Mouse (Mus musculus) adrenal gland, adult (tissue): ENCODE data around the gene Gnptg.
A peak's percentile ranks its signal among the peaks of the same experiment; 100 is the strongest.
"Not testable (repeated sequence)": the region's sequence is repeated elsewhere in the genome, so short reads cannot be mapped to it uniquely, and the experiment has no call there.

ENCODE experiments used
- DNase-seq, 2 experiments: peaks; one replicate each; pipeline ENCODE4 v3.0.0; 2022 to 2023; ENCODE audit warnings: low spot score in 1 of 2; ENCODE audit not compliant: inconsistent age in 2 of 2

Gnptg gene

DNA sequence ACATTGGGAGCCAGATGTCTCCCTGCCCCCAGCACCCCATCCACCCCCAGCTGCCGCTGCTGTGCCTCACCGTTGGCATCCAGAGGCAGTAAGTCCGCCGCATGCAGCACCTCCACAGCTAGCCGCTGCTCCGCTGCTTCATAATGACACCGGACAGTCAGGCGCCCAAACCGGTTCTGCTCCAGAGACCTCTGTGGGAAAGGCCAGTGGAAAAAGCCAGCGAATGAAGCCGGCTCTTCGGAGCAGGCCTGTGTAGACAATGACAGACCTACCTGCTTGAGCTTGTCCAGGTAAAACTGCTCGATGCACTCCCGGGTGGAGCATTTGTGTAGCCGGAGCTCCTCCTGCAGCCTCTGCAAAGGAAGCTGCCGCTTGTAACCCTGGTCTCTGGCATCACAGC lies 4.3 kb upstream of the Gnptg start:
- DNase-seq = no peak

DNA sequence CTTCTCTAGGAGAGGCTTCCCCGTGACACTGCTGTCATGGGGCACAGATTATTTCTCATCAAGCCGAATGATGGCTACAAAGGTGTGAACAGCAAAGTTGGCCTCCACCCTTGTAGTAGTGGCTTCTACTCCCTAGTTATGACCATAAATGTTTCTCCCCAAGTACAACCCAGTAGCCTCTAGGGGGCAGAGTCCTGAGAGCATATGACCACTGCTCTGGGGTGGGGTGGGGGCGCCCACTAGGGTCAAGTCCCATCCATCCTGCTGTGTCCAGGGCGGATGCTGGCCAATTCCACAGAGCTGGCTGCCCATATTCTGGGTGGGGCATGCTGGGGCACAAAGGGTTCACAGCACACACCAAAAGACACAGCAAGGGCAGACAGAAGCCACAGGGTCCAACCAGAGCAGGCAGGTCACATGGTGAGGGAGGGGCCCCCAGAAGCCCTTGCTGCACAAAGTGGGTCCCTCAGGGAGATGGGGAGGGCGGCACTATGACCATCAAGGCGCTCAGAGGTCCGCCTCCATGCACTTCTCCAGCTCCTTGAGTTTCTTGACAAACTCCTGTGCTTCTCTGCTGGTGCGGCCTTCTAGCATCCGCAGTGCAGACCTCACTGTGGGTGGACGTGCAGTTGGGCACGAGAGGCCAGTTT lies 3.3 kb upstream of the Gnptg start:
- DNase-seq = no peak

DNA sequence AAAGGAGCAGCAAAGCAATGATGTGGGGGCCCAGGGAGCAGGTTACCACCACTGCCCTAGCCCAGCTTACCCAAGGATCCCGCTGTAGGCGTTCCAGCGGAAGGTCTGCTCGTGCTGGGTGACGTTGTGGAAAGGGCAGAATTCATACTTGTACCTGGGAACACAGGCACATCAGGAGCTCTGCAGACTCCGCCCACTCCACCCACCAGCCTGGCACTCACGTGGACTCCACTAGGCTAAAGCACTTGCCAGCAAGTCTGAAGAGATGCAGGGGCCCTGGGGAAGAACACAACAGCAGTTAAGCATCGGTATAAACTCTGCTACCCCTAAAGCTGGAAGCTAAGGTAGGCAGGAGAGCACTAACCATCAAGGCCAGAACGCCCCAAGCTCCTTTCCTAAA lies 4.3 kb downstream of the Gnptg start:
- no peak for DNase-seq

DNA sequence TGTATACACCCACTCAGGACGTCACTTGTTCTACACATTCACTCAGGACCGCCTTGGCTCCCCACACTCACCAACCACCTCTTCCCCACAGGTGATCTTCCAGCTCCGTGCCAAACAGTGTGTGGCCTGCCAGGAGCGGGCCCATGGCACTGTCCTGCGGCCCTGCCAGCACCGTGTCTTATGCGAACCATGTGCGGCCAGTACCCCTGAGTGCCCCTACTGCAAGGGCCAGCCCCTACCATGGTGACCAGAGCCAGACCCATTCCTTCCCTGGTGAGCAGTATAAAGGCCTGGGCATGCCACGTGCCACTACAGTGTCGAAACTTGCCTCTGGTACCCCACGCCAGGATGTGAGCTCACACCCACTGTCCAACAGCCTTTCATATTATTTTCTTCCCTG lies 8.3 kb downstream of the Gnptg start:
- DNase-seq = not testable (repeated sequence)

DNA sequence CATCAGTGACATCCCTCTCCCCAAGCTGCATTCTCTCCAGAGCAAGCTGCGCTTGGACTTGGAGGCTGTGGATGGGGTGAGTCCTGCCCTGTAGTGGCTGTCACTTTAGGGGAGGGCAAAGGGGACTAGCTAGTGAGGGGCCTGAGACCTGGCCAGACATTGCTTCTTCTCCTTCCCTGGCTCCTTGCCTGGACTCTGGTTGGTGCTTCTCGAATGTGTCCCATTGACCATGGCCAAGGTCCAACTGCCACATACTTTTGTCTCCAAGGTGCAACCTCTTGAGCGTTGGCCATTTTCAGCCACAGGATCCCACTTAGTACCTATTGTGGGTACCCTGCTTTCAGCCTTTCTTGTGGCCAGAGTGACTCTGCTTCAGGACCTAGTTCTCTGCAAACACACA lies 9.2 kb downstream of the Gnptg start:
- no peak for DNase-seq

DNA sequence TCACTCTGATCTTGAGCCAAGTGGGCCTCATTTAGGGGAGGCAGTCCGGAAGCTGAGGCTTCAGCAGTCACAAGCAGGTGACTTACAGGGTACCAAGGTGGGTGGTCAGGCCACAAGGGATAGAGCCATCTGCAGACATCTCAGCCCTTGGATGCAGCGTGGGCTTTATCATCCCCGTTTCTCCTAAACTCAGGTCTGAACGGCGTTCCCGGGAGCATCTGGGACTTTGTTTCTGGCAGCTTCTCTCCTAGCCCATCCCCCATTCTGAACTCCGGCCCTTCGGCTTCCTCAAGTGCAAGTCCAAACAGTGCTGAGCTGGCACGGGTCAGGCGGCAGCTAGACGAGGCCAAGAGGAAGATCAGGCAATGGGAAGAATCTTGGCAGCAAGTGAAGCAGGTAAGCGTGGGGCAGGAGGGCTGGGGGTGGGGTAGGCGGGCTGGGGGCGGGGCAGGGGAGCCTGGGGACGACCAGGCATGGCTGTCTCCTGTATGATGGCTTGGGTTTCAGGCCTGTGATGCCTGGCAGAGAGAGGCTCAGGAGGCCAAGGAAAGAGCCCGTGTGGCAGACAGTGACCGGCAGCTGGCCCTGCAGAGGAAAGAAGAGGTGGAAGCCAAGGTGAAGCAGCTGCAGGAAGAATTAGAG lies 9.8 kb downstream of the Gnptg start:
- not testable (repeated sequence) for DNase-seq

DNA sequence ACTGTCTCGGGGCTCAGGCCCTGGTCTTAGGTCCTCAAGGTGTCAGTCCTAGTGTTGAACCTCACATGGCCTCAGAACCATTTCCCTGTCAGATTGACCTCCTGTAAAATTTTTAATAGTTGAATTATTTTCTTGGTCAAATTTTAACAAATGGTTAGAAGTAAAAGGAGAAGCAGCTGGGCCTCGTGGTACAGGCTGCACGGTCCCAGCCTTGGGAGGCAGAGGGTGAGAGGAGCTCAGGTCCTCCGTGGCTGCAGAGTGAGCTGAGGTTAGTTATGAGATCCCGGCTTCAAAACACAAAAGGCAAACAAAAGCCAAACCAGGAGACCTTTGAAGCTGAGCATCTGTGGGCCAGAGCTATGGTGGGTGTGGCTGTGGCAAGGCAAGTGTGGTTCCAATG lies 11.9 kb downstream of the Gnptg start:
- DNase-seq = no peak

DNA sequence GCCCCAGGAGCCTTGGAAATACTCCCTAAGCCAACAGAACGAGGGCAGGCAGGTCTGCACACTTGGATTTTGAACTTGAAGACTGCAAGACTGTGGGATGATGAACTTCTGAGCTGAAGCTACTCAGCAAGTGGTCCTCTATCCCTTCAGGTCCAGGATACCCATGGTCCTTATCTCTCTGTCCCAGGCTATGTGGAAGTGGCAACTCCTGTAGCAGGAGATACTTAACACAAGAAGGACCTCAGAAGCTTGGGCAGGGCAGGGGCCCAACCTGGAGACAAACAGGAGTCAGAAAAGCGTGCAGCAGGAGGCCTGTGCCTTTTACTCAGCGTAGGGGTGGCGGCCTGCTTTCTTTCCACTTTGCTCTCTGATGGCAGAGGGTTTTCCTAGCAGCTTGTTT lies 14.3 kb downstream of the Gnptg start:
- no peak for DNase-seq

DNA sequence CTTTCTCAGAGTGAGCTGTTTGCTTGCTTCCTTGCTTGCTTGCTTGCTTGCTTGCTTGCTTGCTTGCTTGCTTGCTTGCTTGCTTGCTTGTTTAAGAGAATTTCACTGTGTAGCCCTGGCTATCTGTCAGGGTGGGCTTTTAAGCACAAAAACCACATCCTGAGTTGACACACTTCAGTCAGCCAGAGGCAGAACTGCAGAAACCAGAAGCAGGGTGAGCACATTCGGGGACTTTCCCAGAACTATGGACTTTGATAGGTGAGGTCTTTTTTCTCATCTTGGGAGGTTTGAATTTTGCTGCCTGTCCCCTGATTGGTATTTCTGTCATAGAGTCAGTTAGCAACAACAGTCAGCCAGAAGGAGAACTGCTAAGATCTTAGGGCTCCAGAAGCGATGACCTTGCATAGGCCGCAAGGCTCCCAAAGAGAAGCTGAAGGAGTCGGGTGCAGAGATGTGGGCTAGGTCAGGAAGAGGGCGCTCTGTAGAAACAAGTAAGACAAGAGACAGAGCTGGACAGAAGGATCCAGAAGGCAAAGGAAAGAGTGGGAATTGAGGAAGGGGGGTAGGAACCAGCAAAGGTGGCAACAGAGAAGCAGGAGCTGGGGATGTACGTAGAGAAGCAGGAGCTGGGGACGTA lies 15.2 kb downstream of the Gnptg start:
- DNase-seq = no peak

DNA sequence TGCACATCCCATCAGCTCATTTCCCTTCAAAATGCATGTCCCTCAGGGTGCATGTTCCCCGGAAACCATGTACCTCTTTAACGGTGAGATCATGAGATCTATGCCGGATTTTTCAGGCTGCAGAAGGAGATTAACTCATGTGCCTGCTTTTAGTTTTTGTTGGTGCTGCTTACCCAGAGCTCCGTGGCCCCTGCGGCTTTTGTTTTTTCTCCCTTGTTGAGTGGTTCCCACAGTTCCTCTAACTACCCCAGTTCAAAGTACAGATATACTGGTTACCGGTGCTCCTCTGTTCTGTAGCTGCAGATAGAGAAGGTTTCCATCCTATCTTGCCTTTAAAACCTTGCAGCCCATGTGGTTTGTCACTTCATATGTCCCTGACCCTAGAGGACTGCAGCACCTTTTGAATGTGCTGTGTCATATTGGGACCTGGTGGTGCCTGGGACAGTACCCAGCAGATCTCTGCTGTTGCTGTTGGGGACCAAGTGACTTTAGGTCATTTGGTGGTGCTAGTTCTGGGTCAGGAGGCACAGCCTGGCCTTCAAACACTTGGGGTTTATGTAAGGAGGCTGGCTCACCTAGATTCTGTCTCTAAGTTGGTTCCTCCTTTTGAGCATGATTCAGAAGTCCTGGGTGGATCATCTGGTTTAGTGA lies 16.8 kb downstream of the Gnptg start:
- DNase-seq = peak; percentile 38 to 75

DNA sequence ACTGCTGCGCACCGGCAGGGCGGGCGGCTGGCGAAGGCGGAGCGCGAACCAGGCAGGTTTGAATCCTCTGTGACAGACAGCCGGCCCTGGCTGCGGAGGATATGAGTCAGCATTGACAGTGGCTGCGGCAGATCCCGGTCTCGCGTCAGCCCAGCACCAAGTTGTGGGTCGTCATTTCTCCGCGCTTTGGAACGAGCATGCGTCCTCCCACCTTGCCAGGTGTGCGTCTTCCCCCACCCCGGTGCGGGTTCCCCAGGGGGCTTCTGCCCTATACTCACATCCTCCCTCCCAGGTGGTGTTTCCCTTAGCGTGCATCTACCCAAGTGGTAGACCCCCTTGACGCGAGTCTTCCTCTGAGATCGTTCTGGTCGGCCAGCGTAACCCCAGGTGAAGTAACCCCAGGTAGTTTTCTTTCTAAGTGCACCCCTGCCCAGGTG lies 17.4 kb downstream of the Gnptg start:
- peak in 1 of 2 experiments; percentile 61 for DNase-seq

DNA sequence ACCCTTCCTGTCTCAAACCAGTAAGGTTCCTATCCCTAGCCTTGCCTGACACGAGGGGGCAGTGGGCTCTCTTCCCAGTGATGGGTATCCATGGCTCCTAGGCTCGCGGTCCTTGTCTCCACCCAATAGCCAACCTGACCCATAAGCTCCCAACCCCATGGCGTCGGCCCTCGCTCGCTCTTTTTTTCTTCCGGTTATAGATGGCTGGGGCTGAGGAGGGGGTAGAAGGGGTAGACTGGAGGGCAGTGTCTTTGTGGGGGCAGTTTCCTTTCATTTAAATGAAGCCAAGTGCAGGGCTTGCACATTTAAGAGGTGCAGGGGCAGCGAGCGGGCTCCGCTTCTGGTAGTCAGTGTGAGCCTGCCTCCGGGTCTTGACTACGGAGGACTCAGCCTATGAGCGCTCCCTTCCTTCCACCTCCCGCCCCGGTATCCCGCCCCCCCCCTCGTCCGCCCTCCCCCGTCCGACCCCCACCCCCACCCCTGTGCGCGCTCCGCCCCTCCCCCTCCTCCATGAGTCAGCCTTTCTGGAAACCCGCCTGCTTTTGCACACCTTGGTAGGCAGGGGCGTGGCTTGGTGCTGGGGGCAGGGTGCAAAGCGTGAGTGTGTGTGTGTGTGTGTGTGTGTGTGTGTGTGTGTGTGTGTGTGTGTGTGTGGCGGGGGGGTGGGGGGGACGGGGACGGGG lies 18.0 kb downstream of the Gnptg start:
- DNase-seq = peak; percentile 78 to 87

DNA sequence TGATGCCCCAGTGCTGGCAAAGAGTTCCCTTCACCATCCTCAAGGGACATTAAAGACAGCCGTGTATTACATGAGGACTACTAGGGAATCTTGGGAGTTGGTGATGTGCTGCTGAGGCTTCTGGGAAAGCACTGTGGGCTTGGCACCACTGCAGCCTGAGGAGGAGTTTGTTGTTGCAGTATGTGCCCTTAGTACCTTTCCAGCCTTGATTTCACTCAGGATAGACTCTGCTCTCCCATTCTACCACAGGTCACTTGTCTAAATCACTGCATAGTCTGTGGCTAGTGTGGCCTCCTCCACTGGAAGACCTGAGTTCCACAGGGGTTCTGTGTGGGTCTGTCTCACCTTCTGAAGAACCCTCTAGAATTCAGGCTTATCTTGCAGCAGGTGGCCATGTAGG lies 19.2 kb downstream of the Gnptg start:
- no peak for DNase-seq

DNA sequence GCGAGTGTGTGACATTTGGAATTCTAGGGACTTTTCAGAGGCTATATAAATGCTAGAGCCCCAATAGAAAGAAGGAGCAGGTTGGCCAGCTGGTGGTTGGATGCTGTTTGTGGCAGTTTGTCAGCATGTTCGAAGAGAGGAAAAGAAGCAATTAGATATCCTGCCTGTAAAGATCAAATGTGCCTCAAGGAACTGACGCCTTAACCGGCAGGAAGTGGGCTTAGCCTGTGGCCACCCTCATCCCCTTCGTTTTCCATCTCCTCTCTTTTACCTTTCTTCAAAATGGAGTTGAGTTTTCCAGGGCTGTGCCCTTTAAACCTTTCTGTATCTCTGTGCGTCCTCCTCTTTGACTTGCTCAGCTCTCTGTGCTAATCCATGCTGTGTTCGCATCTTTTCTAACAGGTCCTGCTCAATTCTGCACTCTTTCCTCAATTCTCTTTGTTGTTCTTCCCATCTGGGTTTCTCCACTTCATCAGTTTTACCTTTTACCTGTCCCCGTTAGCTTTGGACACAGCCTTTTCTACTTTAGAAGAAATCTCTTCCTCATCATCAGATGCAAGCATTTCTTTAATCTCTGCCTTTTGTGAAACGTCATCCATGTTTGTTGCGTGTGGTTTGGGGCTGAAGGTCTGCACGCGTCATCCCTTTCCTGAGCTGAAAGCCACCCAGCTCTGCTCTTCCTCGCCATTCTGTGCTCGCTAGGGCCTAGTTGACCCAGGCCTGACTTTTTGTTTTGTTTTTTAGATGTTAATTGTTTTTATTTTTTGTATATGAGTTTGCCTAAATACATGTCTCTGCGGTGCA lies 20.2 kb downstream of the Gnptg start:
- no peak for DNase-seq

DNA sequence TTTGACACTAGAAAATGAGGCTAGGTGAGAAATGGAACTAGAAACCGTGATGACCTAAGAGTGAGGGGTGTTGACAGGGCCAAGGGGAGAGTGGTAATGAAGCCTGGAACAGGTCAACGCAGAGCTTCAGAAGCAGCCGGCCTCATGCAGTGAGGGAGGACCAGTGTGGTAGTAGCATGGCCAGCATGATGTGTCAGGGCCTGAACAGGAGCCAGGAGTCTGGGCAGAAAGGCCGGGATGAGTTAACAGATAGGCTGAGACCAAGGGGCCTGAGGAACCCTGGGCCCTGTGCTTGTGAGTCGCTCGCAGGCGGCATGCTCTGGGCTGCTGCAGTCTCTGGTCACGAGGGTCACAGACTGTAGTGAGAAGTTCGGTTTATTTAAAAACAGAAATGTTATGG lies 21.0 kb downstream of the Gnptg start:
- DNase-seq = no peak

DNA sequence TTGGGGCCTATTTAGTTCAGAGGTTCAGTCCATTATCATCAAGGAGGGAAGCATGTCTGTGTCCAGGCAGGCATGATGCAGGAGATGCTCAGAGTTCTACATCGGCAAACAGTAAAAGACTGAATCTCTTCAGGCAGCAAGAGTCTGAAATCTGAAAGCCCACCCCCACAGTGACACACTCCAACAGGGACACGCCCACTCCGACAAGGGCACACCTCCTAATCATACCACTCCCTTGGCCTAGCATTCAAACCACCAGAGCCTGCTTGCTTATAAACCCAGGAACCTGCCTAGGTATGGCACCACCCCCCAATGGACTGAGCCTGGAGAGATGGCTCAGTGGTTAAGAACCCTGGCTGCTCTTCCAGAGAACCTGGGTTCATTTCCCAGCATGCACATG lies 24.5 kb downstream of the Gnptg start:
- DNase-seq = no peak

DNA sequence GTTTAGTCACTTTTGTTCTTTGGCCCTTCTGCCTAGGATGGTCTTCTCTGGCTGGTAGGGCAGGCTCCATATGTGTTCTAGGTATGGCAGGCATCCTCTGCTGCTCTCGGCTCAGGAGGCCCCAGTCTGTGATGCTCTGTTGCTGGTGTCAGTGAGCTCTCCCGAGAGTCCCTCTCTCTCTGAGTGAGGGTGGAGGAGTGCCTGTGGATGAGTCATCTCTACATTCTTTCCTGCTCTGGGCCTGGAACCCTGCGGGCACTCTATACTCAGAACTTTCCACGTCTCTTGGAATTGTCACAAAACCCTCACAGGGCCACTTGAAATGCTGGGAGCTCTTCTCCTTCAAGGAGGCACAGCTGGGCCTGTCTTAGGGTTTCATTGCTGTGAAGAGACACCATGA lies 28.2 kb downstream of the Gnptg start:
- DNase-seq = peak in 1 of 2 experiments; percentile 39

DNA sequence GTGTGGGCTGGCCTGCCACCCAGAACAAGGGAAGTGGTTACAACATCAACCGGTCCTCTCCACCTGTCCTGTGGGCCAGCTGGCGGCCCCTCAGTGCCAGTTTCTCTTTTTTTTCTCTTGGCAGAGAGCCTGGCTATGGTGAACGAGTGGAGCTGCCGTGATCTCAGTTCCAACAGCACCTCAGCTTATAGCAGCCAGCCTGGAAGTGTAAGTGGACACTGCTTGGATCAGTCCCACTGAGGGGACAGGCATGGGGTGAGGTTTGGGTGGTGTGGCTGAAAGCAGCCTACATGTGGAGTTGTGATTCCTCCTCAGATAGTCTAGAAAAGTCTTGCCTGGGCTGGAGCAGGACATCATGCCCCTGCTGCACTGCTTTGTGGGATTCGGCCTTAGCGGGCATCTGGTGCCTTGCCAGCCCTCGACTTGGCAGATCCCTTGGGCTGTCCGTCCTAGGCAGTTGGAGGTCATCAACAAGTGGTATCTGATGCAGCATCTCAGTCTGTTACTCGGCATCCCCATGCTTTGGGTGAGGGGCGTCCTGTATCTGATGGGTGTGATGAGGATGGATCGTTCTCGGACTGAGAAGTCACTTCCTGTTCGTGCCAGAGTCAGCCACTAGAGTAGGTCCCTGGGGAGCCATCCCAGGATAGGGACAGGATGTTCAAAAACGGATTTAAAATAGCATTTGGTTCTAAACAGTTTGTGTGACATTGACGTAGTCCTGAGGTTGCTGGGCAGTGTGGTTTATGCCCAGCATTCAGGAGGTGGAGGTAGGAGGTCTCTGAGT lies 29.1 kb downstream of the Gnptg start:
- DNase-seq = peak; percentile 26 to 55

DNA sequence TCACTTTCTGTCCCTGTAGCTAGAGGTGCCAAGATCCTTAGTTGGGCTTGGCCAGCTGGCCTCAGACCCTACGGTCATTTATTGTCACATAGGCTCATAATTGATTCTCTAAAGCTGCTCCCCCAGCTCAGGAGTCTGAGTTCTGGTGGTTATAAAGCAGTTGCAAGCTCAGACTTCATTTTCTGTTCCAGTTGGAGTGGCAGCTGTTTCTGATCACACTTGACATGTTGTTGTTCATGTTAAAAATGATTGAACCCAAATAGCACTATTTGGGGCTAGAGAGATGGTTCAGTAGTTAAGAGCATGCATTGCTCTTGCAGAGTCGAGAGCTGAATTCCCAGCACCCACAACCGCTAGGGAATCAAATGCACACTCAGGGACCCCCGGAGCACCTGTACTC lies 29.9 kb downstream of the Gnptg start:
- no peak for DNase-seq

DNA sequence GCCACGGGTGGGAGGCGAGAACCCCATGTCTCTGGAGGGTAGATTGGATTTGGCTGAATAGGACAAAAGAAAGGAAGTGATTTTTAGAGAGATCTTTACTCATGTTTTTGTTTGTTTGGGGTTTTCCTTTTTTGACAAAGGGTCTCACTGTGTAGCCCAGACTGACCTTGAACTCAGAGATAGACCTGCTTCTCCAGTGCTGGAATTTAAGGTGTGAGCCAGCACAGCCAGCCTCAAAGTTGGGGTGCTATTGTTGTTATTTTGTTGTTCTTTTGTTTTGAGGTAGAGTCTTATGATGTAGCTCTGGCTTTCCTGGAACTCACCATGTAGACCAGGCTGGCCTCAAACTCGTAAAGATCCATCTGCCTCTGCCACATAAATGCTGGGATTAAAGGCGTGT lies 37.5 kb downstream of the Gnptg start:
- DNase-seq = no peak
